Mouse (Mus musculus): ENCODE results near the gene Ovch2. TPM values are rescaled to one million over a fixed set of nuclear protein-coding genes. Genes with fewer than 3 reads are reported as not detected.
A peak's percentile ranks its signal among the peaks of the same experiment; 100 is the strongest.
"Not testable (repeated sequence)": the region's sequence is repeated elsewhere in the genome, so short reads cannot be mapped to it uniquely, and the experiment has no call there.

The Ovch2 gene
- not detected in 2 replicates for total RNA-seq (2012; rRNA removed)

DNA sequence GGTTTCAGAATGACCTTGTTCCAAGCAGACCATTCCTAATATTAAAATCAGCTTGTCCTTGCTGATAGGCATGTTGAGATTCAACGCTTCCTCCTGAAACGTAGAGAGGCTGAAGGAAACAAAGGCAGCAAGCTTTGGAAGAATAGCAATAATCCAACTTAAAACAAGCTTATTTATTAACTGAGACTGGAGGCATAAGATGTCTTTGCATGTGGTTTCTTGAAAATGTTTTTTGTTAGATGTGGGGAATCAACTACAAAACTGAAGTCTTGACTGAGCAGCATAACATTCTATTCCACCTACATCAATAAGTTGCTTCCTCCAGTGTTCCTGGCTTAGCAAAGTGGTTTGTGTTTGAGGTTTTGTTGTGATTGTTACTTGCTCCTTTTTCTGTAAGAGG lies at the start of gene Ovch2:
Gene Ovch2 (minus strand): TSS at position 101 of the 400 bp plus-strand sequence.
- no peaks in the 10 kb centered on the region for H3K36me3 ChIP-seq (ENCODE audit: control insufficient read depth, insufficient read depth, low read length, poor library complexity, severe bottlenecking)
- in situ Hi-C loops (cut with MboI; ENCODE audit: low sequenced_read_pairs in 2 of 2, unreplicated experiment in 2 of 2) = no loop called here

DNA sequence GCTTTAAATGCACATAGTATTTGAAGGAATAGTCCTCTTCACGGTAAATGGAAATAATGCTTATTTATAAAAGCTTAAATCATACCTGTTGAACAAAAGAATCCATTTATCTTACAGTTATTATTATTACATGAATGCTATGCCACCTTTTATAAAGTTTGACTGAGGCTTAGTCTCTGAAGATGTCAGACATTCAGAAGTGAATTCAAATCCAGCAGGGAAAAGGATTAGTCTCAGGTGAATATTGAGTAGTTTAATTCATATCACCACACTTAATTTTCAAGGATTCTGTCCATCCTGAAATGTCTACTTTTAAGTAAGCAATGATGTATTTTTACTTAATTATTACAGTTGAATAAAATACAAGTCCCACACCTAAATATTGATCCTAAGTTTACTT lies 46.4 kb upstream of the Ovch2 start, which contains the start of gene Olfr470:
Gene Olfr470 (minus strand): TSS at position 101 of the 400 bp plus-strand sequence.
- in situ Hi-C loops (cut with MboI; ENCODE audit: low sequenced_read_pairs in 2 of 2, unreplicated experiment in 2 of 2); H3K9ac ChIP-seq (ENCODE audit: insufficient read depth, low read depth, low read length, poor library complexity, severe bottlenecking); H3K36me3 ChIP-seq (ENCODE audit: control insufficient read depth, insufficient read depth, low read length, poor library complexity, severe bottlenecking); H3K4me1 ChIP-seq (ENCODE audit: control insufficient read depth in 2 of 2, insufficient read depth in 2 of 2, low read length in 2 of 2, poor library complexity in 1 of 2); H3K4me3 ChIP-seq (ENCODE audit: insufficient read depth in 1 of 2, low read depth in 1 of 2, low read length in 2 of 2, poor library complexity in 1 of 2, severe bottlenecking in 1 of 2); H3K9me3 ChIP-seq (ENCODE audit: control insufficient read depth, insufficient read depth, low read depth, low read length); H3K27ac ChIP-seq (ENCODE audit: insufficient read depth, low read depth, low read length, poor library complexity, severe bottlenecking); DNase-seq (ENCODE audit: low read depth, low spot score): not testable (repeated sequence)

More for the DNA sequence above, at the start of gene Ovch2:
- no peak within 1 kb of the TSS for H3K9ac ChIP-seq (ENCODE audit: insufficient read depth, low read depth, low read length, poor library complexity, severe bottlenecking)
- no peak within 1 kb of the TSS for H3K27ac ChIP-seq (ENCODE audit: insufficient read depth, low read depth, low read length, poor library complexity, severe bottlenecking)
- H3K9me3 ChIP-seq (ENCODE audit: control insufficient read depth, insufficient read depth, low read depth, low read length) = no peaks in the 10 kb centered on the region
- no peak for TF ChIP-seq ZNF384 (IDR thresholded peaks at IDR 0.05; ENCODE audit: low read depth, low read length)
- no peak for TF ChIP-seq ZC3H11A (IDR thresholded peaks at IDR 0.05; ENCODE audit: borderline replicate concordance, low read depth, low read length)
- no peak for TF ChIP-seq HCFC1 (IDR thresholded peaks at IDR 0.05; ENCODE audit: borderline replicate concordance, insufficient read depth, low read length)
- no peak for TF ChIP-seq MAFK (IDR thresholded peaks at IDR 0.05; ENCODE audit: insufficient read depth, low read depth, low read length)
- TF ChIP-seq CHD2 (IDR thresholded peaks at IDR 0.05; ENCODE audit: low read depth, low read length) = no peak
- no peak within 1 kb of the TSS for H3K4me3 ChIP-seq (ENCODE audit: insufficient read depth in 1 of 2, low read depth in 1 of 2, low read length in 2 of 2, poor library complexity in 1 of 2, severe bottlenecking in 1 of 2)
- DNase-seq (ENCODE audit: low read depth, low spot score) = no peak
- H3K4me1 ChIP-seq (ENCODE audit: control insufficient read depth in 2 of 2, insufficient read depth in 2 of 2, low read length in 2 of 2, poor library complexity in 1 of 2) = no peaks in the 10 kb centered on the region

DNA sequence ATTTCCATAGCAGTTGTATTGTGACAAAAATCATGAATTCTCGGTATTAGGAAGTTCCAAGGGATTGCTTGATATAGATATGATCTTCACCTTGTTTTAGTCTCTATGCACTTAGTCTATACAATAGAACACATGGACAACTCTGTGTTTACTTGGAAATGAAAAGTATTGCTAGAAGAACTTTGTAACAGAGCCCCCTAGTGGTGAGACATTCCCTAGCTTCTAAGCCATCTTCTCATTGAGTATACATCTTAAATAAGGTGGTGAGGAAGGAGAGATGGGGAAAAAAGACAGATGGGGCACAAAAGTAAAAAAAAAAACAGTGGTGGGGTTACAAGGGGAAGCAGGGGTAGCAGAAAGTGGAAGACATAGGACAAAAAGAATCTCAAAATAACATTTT lies 40.7 kb upstream of the Ovch2 start:
- Histone ChIP-seq H3K36me3 (ENCODE audit: control insufficient read depth, insufficient read depth, low read length, poor library complexity, severe bottlenecking) (no peaks in the 10 kb centered on the region), H3K4me1 (ENCODE audit: control insufficient read depth in 2 of 2, insufficient read depth in 2 of 2, low read length in 2 of 2, poor library complexity in 1 of 2) (no peaks in the 10 kb centered on the region), H3K27ac (ENCODE audit: insufficient read depth, low read depth, low read length, poor library complexity, severe bottlenecking) (no peak overlapping the region), H3K9ac (ENCODE audit: insufficient read depth, low read depth, low read length, poor library complexity, severe bottlenecking) (no peak overlapping the region), H3K4me3 (ENCODE audit: insufficient read depth in 1 of 2, low read depth in 1 of 2, low read length in 2 of 2, poor library complexity in 1 of 2, severe bottlenecking in 1 of 2) (no peak overlapping the region), H3K9me3 (ENCODE audit: control insufficient read depth, insufficient read depth, low read depth, low read length) (no peaks in the 10 kb centered on the region)
- in situ Hi-C loops (cut with MboI; ENCODE audit: low sequenced_read_pairs in 2 of 2, unreplicated experiment in 2 of 2) = no loop called here
- no peak for TF ChIP-seq HCFC1 (IDR thresholded peaks at IDR 0.05; ENCODE audit: borderline replicate concordance, insufficient read depth, low read length)
- TF ChIP-seq CHD2 (IDR thresholded peaks at IDR 0.05; ENCODE audit: low read depth, low read length) = no peak
- TF ChIP-seq ZC3H11A (IDR thresholded peaks at IDR 0.05; ENCODE audit: borderline replicate concordance, low read depth, low read length) = no peak
- no peak for TF ChIP-seq ZNF384 (IDR thresholded peaks at IDR 0.05; ENCODE audit: low read depth, low read length)
- no peak for TF ChIP-seq MAFK (IDR thresholded peaks at IDR 0.05; ENCODE audit: insufficient read depth, low read depth, low read length)
- DNase-seq (ENCODE audit: low read depth, low spot score) = peak; percentile 37

DNA sequence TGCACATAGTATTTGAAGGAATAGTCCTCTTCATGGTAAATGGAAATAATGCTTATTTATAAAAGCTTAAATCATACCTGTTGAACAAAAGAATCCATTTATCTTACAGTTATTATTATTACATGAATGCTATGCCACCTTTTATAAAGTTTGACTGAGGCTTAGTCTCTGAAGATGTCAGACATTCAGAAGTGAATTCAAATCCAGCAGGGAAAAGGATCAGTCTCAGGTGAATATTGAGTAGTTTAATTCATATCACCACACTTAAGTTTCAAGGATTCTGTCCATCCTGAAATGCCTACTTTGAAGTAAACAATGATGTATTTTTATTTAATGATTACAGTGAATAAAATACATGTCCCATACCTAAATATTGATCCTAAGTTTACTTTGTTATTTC lies 24.4 kb upstream of the Ovch2 start, which contains the start of gene Olfr469:
Gene Olfr469 (minus strand): TSS at position 101 of the 400 bp plus-strand sequence.
- DNase-seq (ENCODE audit: low read depth, low spot score); H3K27ac ChIP-seq (ENCODE audit: insufficient read depth, low read depth, low read length, poor library complexity, severe bottlenecking); H3K9ac ChIP-seq (ENCODE audit: insufficient read depth, low read depth, low read length, poor library complexity, severe bottlenecking); H3K4me1 ChIP-seq (ENCODE audit: control insufficient read depth in 2 of 2, insufficient read depth in 2 of 2, low read length in 2 of 2, poor library complexity in 1 of 2); H3K9me3 ChIP-seq (ENCODE audit: control insufficient read depth, insufficient read depth, low read depth, low read length); H3K36me3 ChIP-seq (ENCODE audit: control insufficient read depth, insufficient read depth, low read length, poor library complexity, severe bottlenecking); in situ Hi-C loops (cut with MboI; ENCODE audit: low sequenced_read_pairs in 2 of 2, unreplicated experiment in 2 of 2); H3K4me3 ChIP-seq (ENCODE audit: insufficient read depth in 1 of 2, low read depth in 1 of 2, low read length in 2 of 2, poor library complexity in 1 of 2, severe bottlenecking in 1 of 2): not testable (repeated sequence)

DNA sequence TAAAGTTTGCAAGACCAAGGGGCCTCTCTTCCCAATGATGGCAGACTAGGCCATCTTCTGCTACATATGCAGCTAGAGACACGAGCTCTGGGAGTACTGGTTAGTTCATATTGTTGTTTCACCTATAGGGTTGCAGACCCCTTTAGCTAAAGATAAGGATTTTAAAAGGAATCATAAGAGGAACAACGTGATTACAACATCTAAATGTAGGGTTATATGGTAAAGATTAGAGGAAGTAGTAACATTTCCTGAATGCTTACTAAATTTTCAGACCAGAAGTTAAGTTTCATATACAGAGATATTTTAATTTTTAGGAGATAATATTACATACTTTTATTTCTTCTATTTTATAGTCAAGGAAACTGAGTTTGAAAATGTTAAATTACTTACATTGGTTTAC lies 22.9 kb upstream of the Ovch2 start:
- H3K27ac ChIP-seq (ENCODE audit: insufficient read depth, low read depth, low read length, poor library complexity, severe bottlenecking); DNase-seq (ENCODE audit: low read depth, low spot score); H3K9ac ChIP-seq (ENCODE audit: insufficient read depth, low read depth, low read length, poor library complexity, severe bottlenecking); in situ Hi-C loops (cut with MboI; ENCODE audit: low sequenced_read_pairs in 2 of 2, unreplicated experiment in 2 of 2); H3K36me3 ChIP-seq (ENCODE audit: control insufficient read depth, insufficient read depth, low read length, poor library complexity, severe bottlenecking); H3K4me3 ChIP-seq (ENCODE audit: insufficient read depth in 1 of 2, low read depth in 1 of 2, low read length in 2 of 2, poor library complexity in 1 of 2, severe bottlenecking in 1 of 2); H3K9me3 ChIP-seq (ENCODE audit: control insufficient read depth, insufficient read depth, low read depth, low read length); H3K4me1 ChIP-seq (ENCODE audit: control insufficient read depth in 2 of 2, insufficient read depth in 2 of 2, low read length in 2 of 2, poor library complexity in 1 of 2): not testable (repeated sequence)

All from ES-E14 (cell line).